Mouse (Mus musculus) megakaryocyte, embryonic 14.5 days (primary cell): Measurements from ENCODE around the gene Fbrsl1.

Experiments used
- FLI1 ChIP-seq: IDR thresholded peaks from 2 replicates; pipeline ENCODE4 v1.6.1; 2012; ENCODE audit warnings: low read length, inconsistent platforms, mixed read lengths
- GATA1 ChIP-seq: IDR thresholded peaks from 3 replicates; pipeline ENCODE4 v1.6.1; 2012; ENCODE audit warnings: mixed read lengths, low read length, inconsistent platforms, borderline replicate concordance

GRCm38 (mm10) chr5:110357531-110358179 lies 90.6 kb downstream of the Fbrsl1 start:
- no peak for TF ChIP-seq GATA1
- TF ChIP-seq FLI1, result no peak
